Mouse (Mus musculus) CH12F3 (cell line): Measurements from ENCODE around the gene Mef2b.

Source experiments
- in situ Hi-C: fragments of 300-500 bp; cut with MboI; formaldehyde crosslinking; loops from 2 replicates; pipeline ENCODE4 v1.14.3; 2020; ENCODE audit warnings: low sequenced_read_pairs

Gene Mef2b

GRCm38 (mm10) chr8:70131166-70131883 is 8.2 kb upstream of the Mef2b start, which contains the start of gene Nr2c2ap:
Nr2c2ap (plus strand) TSS chr8:70131333.
- in situ Hi-C loops, result no loop called here

- in situ Hi-C loops, result no loop called here
Observed at GRCm38 (mm10) chr8:70134086-70134485, 5.4 kb upstream of the Mef2b start.

- in situ Hi-C loops, result no loop called here
Observed at GRCm38 (mm10) chr8:70134931-70135330, 4.6 kb upstream of the Mef2b start.

- in situ Hi-C loops, result no loop called here
Observed at GRCm38 (mm10) chr8:70136591-70136990, 2.9 kb upstream of the Mef2b start.

GRCm38 (mm10) chr8:70137890-70138289 is 1.6 kb upstream of the Mef2b start:
- in situ Hi-C loops, result no loop called here

GRCm38 (mm10) chr8:70139981-70140380 is 470 bp downstream of the Mef2b start:
- in situ Hi-C loops, result no loop called here

- in situ Hi-C loops, result no loop called here
Observed at GRCm38 (mm10) chr8:70147678-70148607, 8.4 kb downstream of the Mef2b start.

- in situ Hi-C loops, result no loop called here
Observed at GRCm38 (mm10) chr8:70150158-70150557, 10.6 kb downstream of the Mef2b start.

GRCm38 (mm10) chr8:70152537-70153257 is 13.2 kb downstream of the Mef2b start:
- in situ Hi-C loops, result no loop called here

- in situ Hi-C loops, result no loop called here
Observed at GRCm38 (mm10) chr8:70157240-70157800, 17.8 kb downstream of the Mef2b start.

- in situ Hi-C loops, result no loop called here
Observed at GRCm38 (mm10) chr8:70158069-70158853, 18.8 kb downstream of the Mef2b start.

- in situ Hi-C loops, result no loop called here
Observed at GRCm38 (mm10) chr8:70159211-70159610, 19.7 kb downstream of the Mef2b start.

- in situ Hi-C loops, result no loop called here
Observed at GRCm38 (mm10) chr8:70160015-70160414, 20.5 kb downstream of the Mef2b start.

GRCm38 (mm10) chr8:70163316-70163715 is 23.8 kb downstream of the Mef2b start:
- in situ Hi-C loops, result no loop called here

GRCm38 (mm10) chr8:70166504-70167110 is 27.1 kb downstream of the Mef2b start:
- in situ Hi-C loops, result no loop called here

- in situ Hi-C loops, result no loop called here
Observed at GRCm38 (mm10) chr8:70170116-70170515, 30.6 kb downstream of the Mef2b start.

GRCm38 (mm10) chr8:70170748-70171147 is 31.2 kb downstream of the Mef2b start:
- in situ Hi-C loops, result no loop called here

- in situ Hi-C loops, result no loop called here
Observed at GRCm38 (mm10) chr8:70171240-70171639, 31.7 kb downstream of the Mef2b start.

- in situ Hi-C loops, result no loop called here
Observed at GRCm38 (mm10) chr8:70172043-70172681, 32.7 kb downstream of the Mef2b start, which contains the start of gene Tmem161a. Tmem161a (plus strand) TSS chr8:70172356.
